11 mouse cellular contexts compared by ENCODE assay signal in genomic region chr5:122800345-122801010, GRCm38 (mm10). TPM values are rescaled to one million over a fixed set of nuclear protein-coding genes. Genes with fewer than 3 reads are reported as not detected.
DNase-seq lines count a peak whose midpoint lies in the region; ATAC-seq lines count a peak whose summit lies in the region.
"Had no signal": no experiment of that assay in that cellular context is flagged by ENCODE, and none has a peak within 500 bp of the region (broad histone marks: within the 10 kb centered on the region; RNA-seq: fewer than 3 reads in every experiment).

No protein-coding gene starts in this region.

- H3K27me3 ChIP-seq in kidney, embryonic 14.5 days (ENCODE audit: control insufficient read depth, insufficient read depth, low read length) = no peaks in the 10 kb centered on the region
- H3K27me3 ChIP-seq: megakaryocyte, embryonic 14.5 days; Patski had no signal

- no peak overlapping the region for H3K4me2 ChIP-seq in kidney, embryonic 14.5 days (replicated peaks; ENCODE audit: low read depth, low read length)

- H3K9me3 ChIP-seq in kidney, embryonic 14.5 days (ENCODE audit: control insufficient read depth, low read length) = no peaks in the 10 kb centered on the region
- H3K9me3 ChIP-seq: megakaryocyte, embryonic 14.5 days had no signal

- peaks cover 4% of the 10 kb centered on the region; the same call in 1 of the 2 replicates for H3K4me1 ChIP-seq in kidney, embryonic 14.5 days (ENCODE audit: control insufficient read depth, insufficient read depth, low read length)

- no peak overlapping the region for H3K4me3 ChIP-seq in kidney, embryonic 14.5 days (ENCODE audit: low read length)
- H3K4me3 ChIP-seq: heart, adult 2 months; megakaryocyte, embryonic 14.5 days had no signal

- peak; percentile 71 for DNase-seq in cerebellum, adult 11 months
- peak; percentile 47 for DNase-seq in kidney, adult 18-20 months
- peak; percentile 83 for DNase-seq in cerebellum, adult 9-10 months
- peak; percentile 73 to 85 for DNase-seq in kidney, postnatal 36 days
- DNase-seq in frontal cortex, postnatal 36 days (ENCODE audit: low spot score in 2 of 2) = no peak

- H3K9ac ChIP-seq in kidney, embryonic 14.5 days (ENCODE audit: low read depth, low read length) = no peak overlapping the region

- 85% methylated on average over 13 of the region's 13 CpGs for WGBS in kidney, embryonic 14.5 days

- ATAC-seq in cerebellum, adult (ENCODE audit: insufficient number of reproducible peaks, low FRiP score, low TSS enrichment) = no peak
- no peak for ATAC-seq in kidney, embryonic 14.5 days (ENCODE audit: low FRiP score, low TSS enrichment)
- ATAC-seq in erythroid progenitor cell, adult 5-6 weeks (replicated peaks; ENCODE audit: low FRiP score, poor library complexity, severe bottlenecking) = no peak
- ATAC-seq: Patski had no signal

- no peak overlapping the region for H3K27ac ChIP-seq in kidney, embryonic 14.5 days (ENCODE audit: low read depth, low read length)
- H3K27ac ChIP-seq: heart, adult 2 months had no signal

- peaks cover 95% of the 10 kb centered on the region for H3K36me3 ChIP-seq in kidney, embryonic 14.5 days (ENCODE audit: control insufficient read depth, insufficient read depth, low read length)

RNA-seq across cellular contexts. Expression of gene Anapc5, which starts 20.7 kb away (rescaled TPM):
- 335 and 457 TPM in 2 replicates for polyA plus RNA-seq in kidney, embryonic 14.5 days (2014; fragmentation: Nextera tagmentation; extraction: Ambion mirVana)
- total RNA-seq in erythroid progenitor cell, adult 5-6 weeks (2015; ENCODE audit: low replicate concordance) = 195 and 227 TPM in 2 replicates
- 271 and 364 TPM in 2 replicates for total RNA-seq in erythroid progenitor cell, adult 5-6 weeks (2017; ENCODE audit: low replicate concordance)

RNA-seq across cellular contexts. Expression of gene Camkk2, which starts 21.3 kb away (rescaled TPM):
- 25.0 and 40.9 TPM in 2 replicates for polyA plus RNA-seq in kidney, embryonic 14.5 days (2014; fragmentation: Nextera tagmentation; extraction: Ambion mirVana)
- 23.9 and 25.2 TPM in 2 replicates for total RNA-seq in erythroid progenitor cell, adult 5-6 weeks (2015; ENCODE audit: low replicate concordance)
- 27.9 and 38.0 TPM in 2 replicates for total RNA-seq in erythroid progenitor cell, adult 5-6 weeks (2017; ENCODE audit: low replicate concordance)

RNA-seq across cellular contexts. Expression of gene Rnf34, which starts 49.4 kb away (rescaled TPM):
- 33.4 and 35.1 TPM in 2 replicates for polyA plus RNA-seq in kidney, embryonic 14.5 days (2014; fragmentation: Nextera tagmentation; extraction: Ambion mirVana)
- 5.8 and 29.3 TPM in 2 replicates for total RNA-seq in erythroid progenitor cell, adult 5-6 weeks (2015; ENCODE audit: low replicate concordance)
- 7.6 and 10.4 TPM in 2 replicates for total RNA-seq in erythroid progenitor cell, adult 5-6 weeks (2017; ENCODE audit: low replicate concordance)

Comparison
In these comparisons a context has a peak if more than half of its experiments do, and no peak if none do; other contexts are left out.
1. DNase-seq: peak in cerebellum, adult 11 months (single experiment), kidney, adult 18-20 months (single experiment), cerebellum, adult 9-10 months (single experiment) and kidney, postnatal 36 days (2 of 2); none in frontal cortex, postnatal 36 days (0 of 2).